Mouse (Mus musculus): ENCODE data around the gene Sirt3. TPM values are rescaled to one million over a fixed set of nuclear protein-coding genes. Genes with fewer than 3 reads are reported as not detected.
A peak's percentile ranks its signal among the peaks of the same experiment; 100 is the strongest.

Gene Sirt3
- polyA plus RNA-seq (2012; ENCODE audit: insufficient read depth, insufficient read length, missing spikeins), result 77.2 and 79.1 TPM in 2 replicates

GRCm38 (mm10) chr7:140881696-140882468 lies at the start of gene Sirt3, which contains the start of gene Psmd13:
Gene Sirt3, minus strand, starts transcription at chr7:140882309.
Gene Psmd13, plus strand, starts transcription at chr7:140881968.
- Histone ChIP-seq H3K4me3 (ENCODE audit: insufficient read depth, low read depth, low read length) (peak within 1 kb of the TSS; percentile 65), H3K4me1 (ENCODE audit: control insufficient read depth, insufficient read depth, insufficient read length, low read length) (peaks cover 6% of the 10 kb centered on the region; the same call in 1 of the 2 replicates), H3K27ac (replicated peaks; ENCODE audit: low read depth, low read length) (peak within 1 kb of the TSS; percentile 85)

GRCm38 (mm10) chr7:140927181-140927580 lies 45.1 kb upstream of the Sirt3 start:
- no peak overlapping the region for H3K27ac ChIP-seq (replicated peaks; ENCODE audit: low read depth, low read length)
- H3K4me3 ChIP-seq (ENCODE audit: insufficient read depth, low read depth, low read length), result no peak overlapping the region
- no peaks in the 10 kb centered on the region for H3K4me1 ChIP-seq (ENCODE audit: control insufficient read depth, insufficient read depth, insufficient read length, low read length)

GRCm38 (mm10) chr7:140923070-140923775 lies 41.1 kb upstream of the Sirt3 start:
- Histone ChIP-seq H3K4me1 (ENCODE audit: control insufficient read depth, insufficient read depth, insufficient read length, low read length) (no peaks in the 10 kb centered on the region), H3K27ac (replicated peaks; ENCODE audit: low read depth, low read length) (no peak overlapping the region), H3K4me3 (ENCODE audit: insufficient read depth, low read depth, low read length) (peak overlapping the region; percentile 46)

GRCm38 (mm10) chr7:140922398-140923069 lies 40.4 kb upstream of the Sirt3 start:
- no peaks in the 10 kb centered on the region for H3K4me1 ChIP-seq (ENCODE audit: control insufficient read depth, insufficient read depth, insufficient read length, low read length)
- no peak overlapping the region for H3K27ac ChIP-seq (replicated peaks; ENCODE audit: low read depth, low read length)

GRCm38 (mm10) chr7:140921225-140921975 lies 39.3 kb upstream of the Sirt3 start:
- no peak overlapping the region for H3K4me3 ChIP-seq (ENCODE audit: insufficient read depth, low read depth, low read length)
- H3K4me1 ChIP-seq (ENCODE audit: control insufficient read depth, insufficient read depth, insufficient read length, low read length), result no peaks in the 10 kb centered on the region
- no peak overlapping the region for H3K27ac ChIP-seq (replicated peaks; ENCODE audit: low read depth, low read length)

More at GRCm38 (mm10) chr7:140922398-140923069, 40.4 kb upstream of the Sirt3 start:
- H3K4me3 ChIP-seq (ENCODE audit: insufficient read depth, low read depth, low read length), result peak overlapping the region; percentile 46

GRCm38 (mm10) chr7:140920418-140921029 lies 38.4 kb upstream of the Sirt3 start, which contains the start of gene Nlrp6:
Gene Nlrp6, plus strand, starts transcription at chr7:140920902.
- H3K4me1 ChIP-seq (ENCODE audit: control insufficient read depth, insufficient read depth, insufficient read length, low read length), result no peaks in the 10 kb centered on the region
- H3K4me3 ChIP-seq (ENCODE audit: insufficient read depth, low read depth, low read length), result no peak within 1 kb of the TSS

GRCm38 (mm10) chr7:140919911-140920310 lies 37.8 kb upstream of the Sirt3 start:
- Histone ChIP-seq H3K27ac (replicated peaks; ENCODE audit: low read depth, low read length) (no peak overlapping the region), H3K4me1 (ENCODE audit: control insufficient read depth, insufficient read depth, insufficient read length, low read length) (no peaks in the 10 kb centered on the region), H3K4me3 (ENCODE audit: insufficient read depth, low read depth, low read length) (no peak overlapping the region)

More at GRCm38 (mm10) chr7:140920418-140921029, 38.4 kb upstream of the Sirt3 start, which contains the start of gene Nlrp6:
- H3K27ac ChIP-seq (replicated peaks; ENCODE audit: low read depth, low read length), result no peak within 1 kb of the TSS

- Histone ChIP-seq H3K4me3 (ENCODE audit: insufficient read depth, low read depth, low read length) (no peak overlapping the region), H3K27ac (replicated peaks; ENCODE audit: low read depth, low read length) (no peak overlapping the region), H3K4me1 (ENCODE audit: control insufficient read depth, insufficient read depth, insufficient read length, low read length) (no peaks in the 10 kb centered on the region)
These were observed 32.1 kb upstream of the Sirt3 start for GRCm38 (mm10) chr7:140914031-140914690.

GRCm38 (mm10) chr7:140912846-140913482 lies 30.9 kb upstream of the Sirt3 start:
- no peak overlapping the region for H3K27ac ChIP-seq (replicated peaks; ENCODE audit: low read depth, low read length)
- H3K4me3 ChIP-seq (ENCODE audit: insufficient read depth, low read depth, low read length), result no peak overlapping the region
- H3K4me1 ChIP-seq (ENCODE audit: control insufficient read depth, insufficient read depth, insufficient read length, low read length), result no peaks in the 10 kb centered on the region

GRCm38 (mm10) chr7:140912293-140912692 lies 30.2 kb upstream of the Sirt3 start:
- H3K27ac ChIP-seq (replicated peaks; ENCODE audit: low read depth, low read length), result no peak overlapping the region
- H3K4me1 ChIP-seq (ENCODE audit: control insufficient read depth, insufficient read depth, insufficient read length, low read length), result no peaks in the 10 kb centered on the region
- H3K4me3 ChIP-seq (ENCODE audit: insufficient read depth, low read depth, low read length), result no peak overlapping the region

GRCm38 (mm10) chr7:140908634-140909107 lies 26.6 kb upstream of the Sirt3 start:
- Histone ChIP-seq H3K4me1 (ENCODE audit: control insufficient read depth, insufficient read depth, insufficient read length, low read length) (no peaks in the 10 kb centered on the region), H3K27ac (replicated peaks; ENCODE audit: low read depth, low read length) (no peak overlapping the region), H3K4me3 (ENCODE audit: insufficient read depth, low read depth, low read length) (peak overlapping the region; percentile 48)

GRCm38 (mm10) chr7:140908181-140908580 lies 26.1 kb upstream of the Sirt3 start:
- Histone ChIP-seq H3K4me1 (ENCODE audit: control insufficient read depth, insufficient read depth, insufficient read length, low read length) (no peaks in the 10 kb centered on the region), H3K4me3 (ENCODE audit: insufficient read depth, low read depth, low read length) (no peak overlapping the region), H3K27ac (replicated peaks; ENCODE audit: low read depth, low read length) (no peak overlapping the region)

- Histone ChIP-seq H3K27ac (replicated peaks; ENCODE audit: low read depth, low read length) (no peak overlapping the region), H3K4me3 (ENCODE audit: insufficient read depth, low read depth, low read length) (no peak overlapping the region), H3K4me1 (ENCODE audit: control insufficient read depth, insufficient read depth, insufficient read length, low read length) (no peaks in the 10 kb centered on the region)
These were observed 25.6 kb upstream of the Sirt3 start for GRCm38 (mm10) chr7:140907697-140908096.
